Mouse (Mus musculus): ENCODE data around the gene Ece1.

DNA sequence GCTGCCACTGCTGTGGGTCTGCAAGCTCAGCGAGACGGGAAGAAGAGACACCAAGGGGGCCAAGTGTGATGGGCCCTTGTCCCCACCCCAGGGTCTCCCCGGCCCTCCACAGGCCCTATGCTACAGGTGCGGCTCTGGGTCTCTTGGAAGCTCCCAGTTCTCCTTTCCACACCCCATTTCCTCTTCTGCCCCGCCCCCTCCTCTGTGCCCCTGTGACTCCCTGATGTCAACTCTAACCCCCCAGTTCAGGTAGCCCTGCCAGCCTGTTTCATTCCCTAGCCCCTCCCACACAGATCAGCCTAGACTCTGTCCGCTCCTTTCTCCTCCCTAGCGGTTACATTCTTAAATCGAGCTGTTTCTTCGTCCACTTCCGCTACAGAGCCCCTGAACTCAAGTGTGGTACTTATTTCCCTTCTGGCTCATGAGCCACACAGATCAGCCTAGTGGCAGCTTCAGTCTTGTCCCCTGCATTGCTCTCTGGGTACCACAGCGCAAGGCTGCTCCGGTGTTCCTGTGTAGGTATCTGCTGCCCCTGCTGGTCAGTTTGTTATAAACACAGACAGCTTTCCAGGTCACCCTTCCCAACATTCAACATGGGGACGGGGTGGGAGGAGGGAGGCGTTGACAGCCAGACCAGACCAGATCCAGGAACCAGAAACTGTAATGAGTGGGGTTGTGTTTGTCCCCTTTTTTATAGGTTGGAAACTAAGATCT, 26.3 kb upstream of the Ece1 start:
- TF ChIP-seq CTCF (IDR thresholded peaks at IDR 0.05; ENCODE audit: low read depth), result peak; percentile 96
- TF ChIP-seq EP300 (optimal IDR thresholded peaks at IDR 0.05), result no peak

Measured in stomach, postnatal 0 days (tissue).